11 mouse cellular contexts compared by ENCODE assay signal in the genomic region with DNA sequence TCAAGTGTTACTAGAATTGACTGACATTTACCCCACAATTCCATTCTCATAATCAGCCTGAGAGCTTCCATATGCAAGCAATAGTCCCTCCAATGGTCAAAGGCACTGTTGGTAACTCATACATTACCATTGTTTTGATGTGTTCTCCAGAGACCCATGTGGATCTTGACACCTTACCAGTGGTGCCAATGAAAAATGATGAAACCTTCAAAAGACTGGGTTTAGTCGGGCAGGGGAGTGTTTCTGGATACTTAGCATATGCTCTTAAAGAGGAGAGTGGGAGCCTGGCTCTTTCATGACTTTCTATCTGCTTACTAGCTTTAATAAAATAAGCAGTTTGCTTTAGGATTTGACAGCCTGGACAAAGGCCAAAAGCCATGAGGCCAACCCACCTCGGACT.
"Had no signal": no experiment of that assay in that cellular context is flagged by ENCODE, and none has a peak within 500 bp of the region (broad histone marks: within the 10 kb centered on the region; RNA-seq: fewer than 3 reads in every experiment).

No protein-coding gene starts in this region.

- H3K4me1 ChIP-seq: limb, embryonic 12.5 days; midbrain, embryonic 12.5 days had no signal

- H3K4me2 ChIP-seq: limb, embryonic 12.5 days; midbrain, embryonic 12.5 days had no signal

- H3K9me3 ChIP-seq: limb, embryonic 12.5 days; midbrain, embryonic 12.5 days had no signal

- DNase-seq: kidney, adult 11 months; kidney, adult 9 months; kidney, postnatal 36 days; right cerebral cortex, postnatal 14 days; thymus, postnatal 4 days had no signal

- H3K27ac ChIP-seq: hindbrain, postnatal 0 days; kidney, postnatal 0 days; layer of hippocampus, adult 2 months; limb, embryonic 12.5 days; macrophage; midbrain, embryonic 12.5 days had no signal

- H3K9ac ChIP-seq: limb, embryonic 12.5 days; midbrain, embryonic 12.5 days had no signal

- H3K27me3 ChIP-seq: limb, embryonic 12.5 days; midbrain, embryonic 12.5 days had no signal

- H3K4me3 ChIP-seq: layer of hippocampus, adult 2 months; limb, embryonic 12.5 days; midbrain, embryonic 12.5 days had no signal

- ATAC-seq: hindbrain, postnatal 0 days had no signal

- H3K36me3 ChIP-seq: limb, embryonic 12.5 days; midbrain, embryonic 12.5 days had no signal
